Comparison of ENCODE assay signal across 22 mouse cellular contexts in genomic region chr5:30039841-30040240, GRCm38 (mm10). TPM values are rescaled to one million over a fixed set of nuclear protein-coding genes. Genes with fewer than 3 reads are reported as not detected.
DNase-seq lines count a peak whose midpoint lies in the region; ATAC-seq and TF ChIP-seq lines count a peak whose summit lies in the region.
"Not testable (repeated sequence)": the region's sequence is repeated elsewhere in the genome, so short reads cannot be mapped to it uniquely, and the experiment has no call there.
"Had no signal": no experiment of that assay in that cellular context is flagged by ENCODE, and none has a peak within 500 bp of the region (broad histone marks: within the 10 kb centered on the region; RNA-seq: fewer than 3 reads in every experiment).

No protein-coding gene starts in this region.

- not testable (repeated sequence) for TF ChIP-seq POLR2A in CH12.LX (IDR thresholded peaks at IDR 0.05; ENCODE audit: low read depth, low read length); liver, adult 2 months (IDR thresholded peaks at IDR 0.05; ENCODE audit: extremely low read depth, insufficient read depth, low read length)

- not testable (repeated sequence) for H3K4me3 ChIP-seq in CH12.LX (replicated peaks in 1 of 3; ENCODE audit: low read depth in 2 of 3, low read length in 2 of 3, poor library complexity in 1 of 3); liver, adult 2 months (ENCODE audit: insufficient read depth, low read depth, low read length)

- not testable (repeated sequence) for H3K36me3 ChIP-seq in CH12.LX (replicated peaks in 1 of 2; ENCODE audit: control insufficient read depth in 1 of 2, insufficient read depth in 1 of 2, low read length in 1 of 2); liver, adult 2 months (ENCODE audit: control insufficient read depth, insufficient read depth, low read length)

- 81% methylated on average over 4 of the region's 4 CpGs for WGBS in liver, adult 2 months

- H3K79me2 ChIP-seq in CH12.LX (replicated peaks; ENCODE audit: control insufficient read depth, extremely low read depth, insufficient read depth, poor library complexity, severe bottlenecking); liver, adult 2 months (ENCODE audit: control insufficient read depth, insufficient read depth, low read length): not testable (repeated sequence)

- TF ChIP-seq CTCF in CH12.LX (conservative IDR thresholded peaks at IDR 0.05 in 1 of 2, IDR thresholded peaks at IDR 0.05 in 1 of 2; ENCODE audit: low read depth in 2 of 2, low read length in 2 of 2); liver, adult 2 months (IDR thresholded peaks at IDR 0.05; ENCODE audit: low read depth, low read length): not testable (repeated sequence)

- peak; percentile 85 for ATAC-seq in granulocyte monocyte progenitor cell, adult 5-6 weeks (replicated peaks; ENCODE audit: poor library complexity, severe bottlenecking)
- ATAC-seq in megakaryocyte progenitor cell, adult 5-6 weeks (replicated peaks; ENCODE audit: poor library complexity): peak; percentile 52

- not testable (repeated sequence) for H3K9me3 ChIP-seq in CH12.LX (replicated peaks; ENCODE audit: low read length)

- dilution Hi-C loops in CH12.LX (cut with MboI; ENCODE audit: extremely low pct_ligation_motif_present, extremely low pct_unique_long_range_greater_than_20kb, low sequenced_read_pairs): not testable (repeated sequence)

- DNase-seq in 3134 (ENCODE audit: extremely low read depth, insufficient read length, low spot score) (peak; percentile 24), CH12.LX (ENCODE audit: extremely low read depth) (peak; percentile 60), MN1 (ENCODE audit: low spot score) (peak; percentile 26)
- peak; percentile 2 for DNase-seq in liver, adult 2 months (ENCODE audit: extremely low read depth, low read depth, low spot score)

- in situ Hi-C loops in CH12.LX (cut with MboI; ENCODE audit: low pct_ligation_motif_present, low pct_unique_long_range_greater_than_20kb, low sequenced_read_pairs): not testable (repeated sequence)

- not testable (repeated sequence) for TF ChIP-seq EP300 in CH12.LX (IDR thresholded peaks at IDR 0.05; ENCODE audit: low read length)

- not testable (repeated sequence) for H3K4me2 ChIP-seq in CH12.LX (ENCODE audit: insufficient read depth, low read depth, poor library complexity, severe bottlenecking)

- not testable (repeated sequence) for H3K27ac ChIP-seq in CH12.LX (ENCODE audit: insufficient read depth, low read depth); liver, adult 2 months (replicated peaks; ENCODE audit: insufficient read depth, low read depth, low read length)

- not testable (repeated sequence) for H3K4me1 ChIP-seq in CH12.LX (ENCODE audit: control insufficient read depth in 1 of 2, insufficient read depth in 2 of 2); liver, adult 2 months (ENCODE audit: control insufficient read depth, insufficient read depth, low read length)

- not testable (repeated sequence) for H3K27me3 ChIP-seq in CH12.LX (replicated peaks); liver, adult 2 months (ENCODE audit: control insufficient read depth, insufficient read depth, low read length)

- not testable (repeated sequence) for H3K9ac ChIP-seq in CH12.LX (ENCODE audit: insufficient read depth, low read depth); liver, adult 2 months (ENCODE audit: low read depth, low read length)

- TF ChIP-seq RAD21 in CH12.LX (IDR thresholded peaks at IDR 0.05; ENCODE audit: low read depth, low read length): not testable (repeated sequence)

RNA-seq across cellular contexts. Expression of gene Il6, which starts 26.9 kb away (rescaled TPM):
- 3.5 and 12.9 TPM in 2 replicates for total RNA-seq in CH12.LX (2012; rRNA removed)
- total RNA-seq in CH12.LX (2014; rRNA removed): 1.2 TPM in 2 replicates
- polyA plus RNA-seq in CH12.LX (2012; ENCODE audit: insufficient read length, low read depth): not detected in 2 replicates
- total RNA-seq in granulocyte monocyte progenitor cell, adult 5-6 weeks (2014; fragmentation: Nextera tagmentation): 0.96 and 10.4 TPM in 2 replicates
- 0.39 and 2.6 TPM in 2 replicates for total RNA-seq in granulocyte monocyte progenitor cell, adult 5-6 weeks (2017)
- total RNA-seq in liver, adult 2 months (2014; rRNA removed): 0.13 TPM in 1 of 2 replicates, not detected in the other
- 0.10 TPM in 1 of 2 replicates, not detected in the other for polyA plus RNA-seq in liver, adult 2 months (2012; rRNA removed)
- 0.86 and 1.4 TPM in 2 replicates for total RNA-seq in megakaryocyte progenitor cell, adult 5-6 weeks (2015)
- total RNA-seq in megakaryocyte progenitor cell, adult 5-6 weeks (2017): 0.07 and 2.7 TPM in 2 replicates
- total RNA-seq: adrenal gland, adult 18-20 months; adrenal gland, postnatal 10 days; adrenal gland, postnatal 36 days; gastrocnemius, adult 8-10 months; gastrocnemius, postnatal 25 days; heart, adult 2 months; heart, postnatal 14 days; hindbrain, postnatal 0 days had no signal
- polyA plus RNA-seq: cerebellum, adult 2 months; cortical plate, adult 2 months; embryonic facial prominence, embryonic 10.5 days; forebrain, embryonic 12.5 days; forebrain, embryonic 15.5 days; G1E; heart, adult 2 months; heart, embryonic 10.5 days; hindbrain, embryonic 11.5 days; hindbrain, postnatal 0 days had no signal

RNA-seq across cellular contexts. Expression of gene Tyms, which starts 33.6 kb away (rescaled TPM):
- total RNA-seq in CH12.LX (2012; rRNA removed) (153 and 174 TPM in 2 replicates), CH12.LX (2014; rRNA removed) (260 and 306 TPM in 2 replicates)
- 193 and 211 TPM in 2 replicates for polyA plus RNA-seq in CH12.LX (2012; ENCODE audit: insufficient read length, low read depth)
- 86.1 and 102 TPM in 2 replicates for total RNA-seq in granulocyte monocyte progenitor cell, adult 5-6 weeks (2014; fragmentation: Nextera tagmentation)
- 228 and 229 TPM in 2 replicates for total RNA-seq in granulocyte monocyte progenitor cell, adult 5-6 weeks (2017)
- total RNA-seq in liver, adult 2 months (2014; rRNA removed): 8.9 and 14.6 TPM in 2 replicates
- 13.9 and 14.1 TPM in 2 replicates for polyA plus RNA-seq in liver, adult 2 months (2012; rRNA removed)
- total RNA-seq in megakaryocyte progenitor cell, adult 5-6 weeks (2015): 196 and 209 TPM in 2 replicates
- 150 and 174 TPM in 2 replicates for total RNA-seq in megakaryocyte progenitor cell, adult 5-6 weeks (2017)

Comparison
In these comparisons a context has a peak if more than half of its experiments do, and no peak if none do; other contexts are left out.
1. DNase-seq: peak in every context shown above with its lines; median percentile 60 in CH12.LX; 26 in MN1; 24 in 3134; 2 in liver, adult 2 months.